Mouse (Mus musculus) ZHBTc4 (cell line): ENCODE measurements around the gene C1ql1.
A peak's percentile ranks its signal among the peaks of the same experiment; 100 is the strongest.

ENCODE experiments used
- DNase-seq: peaks from one replicate; pipeline ENCODE4 v3.0.0-alpha.2; 2011; ENCODE audit warnings: low read depth, low spot score

C1ql1 gene

GRCm38 (mm10) chr11:102946265-102946991 lies at the start of gene C1ql1:
Gene C1ql1, minus strand, starts transcription at chr11:102946688.
- peak; percentile 96 for DNase-seq

DNA sequence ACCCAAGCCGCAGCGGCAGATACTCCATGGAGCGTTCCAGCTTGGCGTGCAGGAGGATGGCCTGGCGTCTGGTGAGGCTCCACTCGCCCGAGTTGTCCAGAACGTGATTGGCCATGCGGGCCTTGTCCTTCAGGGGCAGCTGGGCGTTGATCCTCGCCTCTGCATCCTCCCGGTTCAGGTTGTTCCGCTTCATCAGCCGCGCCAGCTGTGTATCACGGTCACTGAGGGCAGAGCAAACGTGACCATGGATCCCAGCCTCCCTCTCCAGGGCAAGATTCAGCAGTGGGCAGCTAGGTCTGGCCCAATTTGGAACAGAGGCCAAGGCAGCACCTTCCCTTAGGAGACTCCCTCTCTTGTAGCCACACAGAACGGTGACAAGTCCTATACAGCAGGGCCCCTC lies 48.5 kb upstream of the C1ql1 start:
- DNase-seq = no peak

- DNase-seq = no peak
These were observed 47.0 kb upstream of the C1ql1 start for GRCm38 (mm10) chr11:102993420-102994029.

DNA sequence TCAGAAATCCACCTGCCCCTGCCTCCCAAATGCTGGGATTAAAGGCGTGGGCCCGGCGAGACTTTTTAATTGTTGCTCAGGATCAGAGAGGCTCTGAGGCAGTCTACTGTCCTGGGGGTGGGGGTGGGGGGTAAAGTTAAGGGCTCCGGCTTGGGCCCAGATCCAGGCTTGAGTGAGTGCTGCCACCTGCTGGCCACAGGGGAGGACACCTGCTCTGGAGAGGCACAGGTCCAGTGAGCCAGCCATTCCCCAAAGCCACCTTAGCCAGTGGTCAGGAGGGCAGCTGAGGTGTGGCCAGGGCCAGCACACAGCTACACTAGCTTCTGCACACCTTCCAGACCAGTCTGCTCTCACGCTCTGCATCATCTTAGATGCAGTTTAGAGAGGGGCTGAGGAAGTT lies 46.5 kb upstream of the C1ql1 start:
- peak; percentile 86 for DNase-seq

- DNase-seq = no peak
These were observed 45.2 kb upstream of the C1ql1 start for GRCm38 (mm10) chr11:102991681-102992080.

GRCm38 (mm10) chr11:102990152-102990663 lies 43.7 kb upstream of the C1ql1 start:
- peak; percentile 63 for DNase-seq

DNA sequence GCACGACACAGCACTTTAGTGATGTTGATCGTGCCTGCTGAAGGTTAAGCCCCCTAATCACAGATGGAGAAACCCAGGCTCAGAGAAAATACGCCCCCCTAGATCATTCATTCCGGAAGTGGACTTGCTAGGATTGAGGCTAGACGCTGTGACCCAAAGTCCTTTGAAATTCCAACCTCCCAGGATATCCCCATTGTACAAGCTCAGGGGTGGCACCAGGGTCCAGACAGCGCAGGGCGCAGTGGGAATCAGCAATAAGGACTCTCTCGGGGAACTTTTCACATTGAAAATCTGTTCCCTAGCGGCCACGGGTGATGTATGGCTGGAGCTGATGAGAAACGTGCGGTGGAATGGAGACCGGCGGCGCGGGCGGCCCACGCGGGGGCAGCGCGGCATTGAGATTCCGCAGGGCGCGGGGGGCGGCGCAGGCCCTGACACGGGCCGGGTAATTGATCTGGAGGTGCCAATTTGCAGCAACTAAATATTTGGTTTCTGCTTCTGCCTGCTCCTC lies 43.2 kb upstream of the C1ql1 start:
- no peak for DNase-seq

DNA sequence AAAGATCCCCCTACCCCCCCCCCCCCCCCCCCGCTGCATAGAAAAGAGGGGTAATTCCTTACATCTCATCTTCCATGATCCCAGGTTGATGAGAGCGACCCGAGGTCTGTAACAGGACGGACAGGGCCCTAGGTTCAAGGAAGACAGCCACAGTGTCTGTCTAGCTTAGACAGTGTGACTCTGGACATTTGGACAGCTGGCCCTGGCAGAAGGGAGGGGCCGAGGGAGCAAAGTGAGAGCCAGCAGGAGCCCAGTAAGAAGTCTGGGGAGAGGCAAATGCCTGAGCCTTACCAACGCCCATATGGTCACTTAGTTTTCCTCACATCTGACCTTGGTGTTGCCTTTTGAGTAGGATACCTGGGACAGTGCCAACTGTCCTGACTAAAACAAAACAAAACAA lies 38.7 kb upstream of the C1ql1 start:
- no peak for DNase-seq

- no peak for DNase-seq
These were observed 38.1 kb upstream of the C1ql1 start for GRCm38 (mm10) chr11:102984615-102985014.

- DNase-seq = no peak
These were observed 37.6 kb upstream of the C1ql1 start for GRCm38 (mm10) chr11:102984086-102984485.

DNA sequence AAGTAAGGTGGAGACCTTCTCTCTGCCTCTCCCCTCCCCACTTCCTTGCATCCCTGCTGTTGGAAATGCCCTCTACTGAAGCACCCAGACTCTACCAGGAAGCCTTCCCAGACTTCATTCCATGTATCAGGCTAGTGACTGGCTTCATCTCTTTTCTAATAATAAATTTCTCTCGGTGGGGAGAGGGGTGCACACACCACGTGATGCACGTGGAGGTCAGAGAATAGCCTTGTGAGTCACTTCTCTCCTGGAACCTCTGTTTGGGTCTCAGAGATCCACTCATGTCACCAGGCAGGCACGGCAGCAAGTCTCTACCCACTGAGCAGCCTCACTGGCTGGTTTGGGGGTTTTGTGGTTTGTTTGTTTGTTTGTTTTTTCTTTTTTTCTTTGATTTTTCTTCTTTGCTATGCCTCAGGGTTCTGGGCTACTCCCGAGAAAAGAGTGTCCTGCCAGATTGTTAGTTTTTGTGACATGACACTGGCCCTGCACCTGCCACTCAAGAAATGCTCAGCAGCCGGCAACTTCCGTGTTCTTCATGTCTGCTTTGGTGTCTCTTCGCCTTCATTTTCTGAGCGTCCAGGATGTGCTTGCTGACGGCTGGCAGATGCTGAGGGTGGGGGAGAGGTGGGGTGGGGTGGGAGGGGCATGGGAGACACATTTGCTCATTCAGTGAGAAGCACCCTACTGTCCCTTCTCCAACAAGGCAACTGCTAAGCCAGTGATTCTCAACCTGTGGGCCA lies 34.8 kb upstream of the C1ql1 start:
- DNase-seq = no peak

GRCm38 (mm10) chr11:102978052-102978666 lies 31.7 kb upstream of the C1ql1 start:
- no peak for DNase-seq

DNA sequence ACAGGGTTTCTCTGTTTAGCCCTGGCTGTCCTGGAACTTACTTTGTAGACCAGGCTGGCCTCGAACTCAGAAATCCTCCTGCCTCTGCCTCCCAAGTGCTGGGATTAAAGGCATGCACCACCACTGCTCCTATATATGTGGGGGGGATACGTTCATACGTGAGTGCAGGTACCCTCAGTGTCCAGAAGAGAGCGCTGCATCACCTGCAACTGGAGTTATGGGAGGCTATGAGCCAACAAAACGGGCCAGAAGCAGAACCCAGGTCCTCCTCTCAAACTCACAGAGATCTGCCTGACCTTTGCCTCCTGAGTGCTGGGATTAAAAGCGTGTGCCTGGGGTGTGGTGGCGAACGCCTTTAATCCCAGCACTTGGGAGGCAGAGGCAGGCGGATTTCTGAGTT lies 29.5 kb upstream of the C1ql1 start:
- DNase-seq = peak; percentile 86

DNA sequence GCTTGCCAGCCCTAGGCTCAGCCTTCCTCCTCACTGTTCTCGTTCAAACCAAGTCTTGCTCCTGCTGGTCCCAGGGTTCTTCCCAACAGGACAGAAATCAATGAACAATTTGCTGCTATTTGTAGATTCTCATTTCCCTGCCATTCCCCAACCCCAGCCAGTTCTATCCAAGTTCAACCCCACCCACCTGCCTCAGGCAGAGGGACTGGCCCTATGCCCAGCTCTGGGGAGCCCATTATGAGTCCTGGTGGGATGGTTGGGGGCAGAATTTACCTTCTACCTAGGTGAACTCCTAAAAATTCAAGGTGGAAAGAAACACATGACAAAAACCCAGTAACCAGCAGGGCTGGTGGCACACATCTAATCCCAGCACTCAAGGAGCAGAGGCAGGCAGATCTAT lies 25.8 kb upstream of the C1ql1 start:
- no peak for DNase-seq

DNA sequence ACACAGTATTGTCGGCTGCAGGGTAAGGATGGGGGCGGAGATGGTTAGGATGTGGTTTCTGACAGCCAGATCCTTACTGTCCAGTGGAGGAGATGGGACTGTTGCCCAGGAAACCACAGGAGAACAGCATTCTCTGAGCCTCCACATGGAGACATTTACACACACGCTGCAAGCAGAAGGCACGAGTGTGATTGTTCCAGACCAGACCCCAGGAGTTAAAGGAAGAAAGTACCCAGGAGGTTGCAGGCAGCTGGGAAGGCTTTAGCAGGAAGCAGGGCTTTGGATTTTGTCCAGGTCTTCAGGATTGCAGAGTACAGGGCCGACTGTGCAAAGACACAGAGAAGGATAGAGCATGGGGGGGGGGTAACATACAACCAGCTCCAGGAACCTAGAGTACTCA lies 25.1 kb upstream of the C1ql1 start:
- DNase-seq = no peak

DNA sequence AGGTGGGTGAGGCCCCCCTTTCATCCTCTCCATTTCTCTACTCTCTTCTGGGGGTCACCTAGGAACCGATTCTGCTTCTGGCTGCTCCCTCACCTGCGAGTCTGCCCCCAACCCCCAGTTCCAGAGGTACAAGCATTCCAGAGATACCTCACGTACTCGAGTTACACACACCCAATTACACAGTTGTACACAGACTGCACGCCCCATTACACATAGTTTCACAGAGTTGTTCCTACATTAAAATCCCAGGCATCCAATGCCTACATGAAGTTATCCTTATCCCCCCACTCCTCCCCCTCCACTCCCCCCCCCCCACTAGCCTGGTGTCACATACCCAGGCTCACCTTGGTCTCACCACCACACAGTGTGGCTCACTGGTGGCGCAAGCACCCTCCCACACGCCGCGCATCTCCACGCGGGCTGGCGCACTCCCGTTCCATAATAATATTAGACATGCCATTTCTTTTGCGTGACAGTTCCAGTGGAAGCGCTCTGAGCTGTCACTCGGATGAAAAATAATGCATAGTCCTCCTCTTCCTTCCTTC lies 18.1 kb upstream of the C1ql1 start:
- DNase-seq = no peak

DNA sequence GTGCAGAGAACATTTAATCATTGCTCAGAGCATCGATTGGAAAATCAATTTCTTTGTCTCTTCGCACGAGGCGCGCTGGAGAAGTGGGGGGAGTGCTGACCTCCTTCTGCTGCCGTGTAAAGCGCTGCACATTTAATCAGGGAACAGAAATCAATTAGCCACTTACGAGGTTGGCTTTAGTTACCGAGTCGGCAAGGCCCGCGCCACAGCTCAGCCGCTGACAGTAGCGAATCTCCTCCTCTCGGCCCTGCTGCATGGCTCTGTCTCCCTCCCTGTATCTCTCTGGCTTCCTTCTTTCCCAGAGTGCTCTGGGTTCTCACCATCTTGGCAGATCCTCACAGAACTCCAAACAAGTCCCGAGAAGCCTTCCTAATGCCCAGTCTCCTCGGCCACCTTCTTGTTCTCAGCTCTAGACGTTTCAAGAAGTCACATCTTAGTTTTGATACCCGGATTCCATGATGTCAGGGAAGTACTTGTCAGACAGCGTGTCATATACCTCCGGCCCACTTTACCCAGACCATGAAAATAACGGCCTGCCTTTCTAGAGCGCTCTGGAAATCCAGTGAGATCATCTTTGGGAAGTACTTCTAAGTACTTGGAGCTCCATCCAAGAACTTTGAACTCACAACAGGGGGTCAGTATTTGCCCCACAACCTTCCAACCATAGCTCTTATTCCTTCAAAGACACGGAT lies 17.5 kb upstream of the C1ql1 start:
- DNase-seq = no peak

DNA sequence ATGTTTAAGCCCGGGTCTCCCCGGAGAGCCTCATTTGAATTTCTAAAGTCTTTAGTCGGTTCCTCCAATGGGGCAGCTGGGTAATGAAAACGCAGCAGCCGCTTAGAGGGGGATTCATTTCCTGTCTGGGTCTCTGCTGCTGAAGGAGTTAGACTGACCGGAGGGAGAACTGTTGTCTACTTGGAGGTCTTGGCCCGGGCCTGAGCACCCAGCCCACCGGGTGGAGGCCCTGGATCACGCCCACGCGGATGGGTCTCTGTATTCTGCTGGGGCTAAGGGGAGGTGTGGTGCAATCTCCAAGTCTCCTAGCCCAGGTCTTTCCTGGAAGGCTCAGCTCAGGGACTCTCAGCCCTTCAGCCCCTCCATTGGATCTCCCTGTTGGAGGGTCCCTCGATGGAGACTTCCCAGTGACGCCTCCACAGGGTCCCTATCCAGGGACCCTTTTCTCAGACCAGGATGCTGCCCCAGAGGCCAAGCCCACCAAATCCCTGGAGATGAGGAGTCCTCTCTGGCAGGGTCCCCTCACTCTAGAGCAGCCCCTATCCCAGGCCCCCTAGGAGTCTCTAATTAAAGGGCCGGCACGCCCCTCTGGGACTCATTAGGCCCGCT lies 16.9 kb upstream of the C1ql1 start:
- no peak for DNase-seq

DNA sequence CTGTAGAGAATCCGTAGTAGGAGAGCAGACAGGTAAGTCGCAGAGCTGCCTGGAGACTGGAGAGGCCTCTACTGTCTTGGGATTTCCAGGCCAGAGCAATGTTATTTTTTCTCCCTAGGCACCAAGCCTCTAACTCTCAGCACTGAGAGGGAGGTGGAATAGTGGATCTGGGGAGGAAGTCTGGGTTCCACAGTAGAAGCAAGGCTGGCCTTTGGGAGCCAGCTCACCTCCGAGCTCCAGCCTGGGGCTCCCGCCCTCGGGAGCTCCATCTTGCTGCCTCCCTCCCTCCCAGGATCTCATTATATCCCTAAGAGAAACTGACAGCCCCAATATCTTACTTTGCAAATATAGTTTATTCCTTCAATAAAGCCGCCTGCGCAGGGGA lies 16.4 kb upstream of the C1ql1 start:
- DNase-seq = no peak

GRCm38 (mm10) chr11:102961082-102961481 lies 14.6 kb upstream of the C1ql1 start:
- DNase-seq = no peak

- no peak for DNase-seq
These were observed 12.4 kb upstream of the C1ql1 start for GRCm38 (mm10) chr11:102958870-102959269.
